Mouse (Mus musculus) spleen, embryonic (tissue): ENCODE measurements around the gene Gm20458.

Source experiments
- CTCF ChIA-PET: fragments of 350-600 bp; sonication (Branson Sonifier 250); formaldehyde crosslinking; loops from one replicate; lab custom pipeline; 2022; lab: Charles Lee

The Gm20458 gene

GRCm38 (mm10) chr2:164521841-164522240, 61.1 kb downstream of the Gm20458 start:
- CTCF ChIA-PET, result interaction anchor here (0.7 to 1.2 kb wide), 5 partner anchors 25 to 133 kb away, joined by 3 to 14 read pairs (median 3); partner anchors contain the start of genes Pigt and Slpi

DNA sequence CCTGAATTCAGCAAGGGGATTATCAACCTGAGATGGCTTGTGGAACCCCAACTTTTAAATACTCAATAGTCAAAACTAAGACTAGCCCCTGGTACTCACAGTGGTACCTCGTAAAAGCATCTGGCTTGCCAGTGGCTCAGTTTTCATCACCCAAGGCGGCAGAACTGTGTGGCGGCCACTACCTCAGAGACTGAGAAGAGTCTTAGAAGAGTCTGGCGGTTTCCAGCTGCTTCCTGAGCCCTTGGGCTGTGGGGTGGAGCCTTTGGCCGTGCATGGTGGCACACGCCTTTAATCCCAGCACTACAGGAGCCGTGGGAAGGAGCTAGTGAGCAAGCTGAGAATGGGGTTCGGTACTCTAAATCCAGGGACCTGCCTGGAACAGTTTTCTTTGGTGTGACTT, 61.5 kb downstream of the Gm20458 start:
- CTCF ChIA-PET, result interaction anchor here (0.7 to 1.0 kb wide), 2 partner anchors 25 to 27 kb away, joined by 3 read pairs; partner anchors contain the start of gene Pigt

DNA sequence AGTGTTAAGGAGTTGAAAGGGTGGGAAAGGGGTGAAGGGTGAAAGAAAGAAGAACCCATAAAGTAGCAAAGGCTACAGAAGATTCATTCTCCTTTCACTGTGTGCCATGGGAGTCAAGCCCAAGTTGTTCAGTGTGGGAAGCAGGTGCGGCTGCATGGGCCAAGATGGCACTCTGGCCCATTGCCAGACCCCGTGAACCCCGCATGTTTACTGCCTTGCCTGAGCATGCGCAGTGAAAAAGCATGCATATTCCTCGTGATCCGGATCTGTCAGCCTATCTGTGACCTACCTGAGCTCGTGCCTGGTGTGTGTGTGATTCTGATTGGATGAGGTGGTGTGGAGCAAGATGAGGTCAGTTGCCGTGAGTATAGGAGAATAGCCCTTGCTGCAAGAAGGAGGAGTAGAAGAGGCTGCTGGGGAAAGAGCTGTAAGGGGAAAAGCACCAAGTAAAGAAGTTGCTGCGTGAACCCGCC, 62.6 kb downstream of the Gm20458 start:
- CTCF ChIA-PET, result interaction anchor here (0.6 kb wide), 1 partner anchor 203 kb away, joined by 4 read pairs; no protein-coding TSS in a partner anchor

GRCm38 (mm10) chr2:164528557-164528956, 67.8 kb downstream of the Gm20458 start:
- CTCF ChIA-PET, result no interaction called here

GRCm38 (mm10) chr2:164531169-164531568, 70.4 kb downstream of the Gm20458 start:
- CTCF ChIA-PET, result interaction anchor here (0.5 to 2.9 kb wide), 6 partner anchors 13 to 129 kb away, joined by 3 to 9 read pairs (median 4); no protein-coding TSS in a partner anchor

DNA sequence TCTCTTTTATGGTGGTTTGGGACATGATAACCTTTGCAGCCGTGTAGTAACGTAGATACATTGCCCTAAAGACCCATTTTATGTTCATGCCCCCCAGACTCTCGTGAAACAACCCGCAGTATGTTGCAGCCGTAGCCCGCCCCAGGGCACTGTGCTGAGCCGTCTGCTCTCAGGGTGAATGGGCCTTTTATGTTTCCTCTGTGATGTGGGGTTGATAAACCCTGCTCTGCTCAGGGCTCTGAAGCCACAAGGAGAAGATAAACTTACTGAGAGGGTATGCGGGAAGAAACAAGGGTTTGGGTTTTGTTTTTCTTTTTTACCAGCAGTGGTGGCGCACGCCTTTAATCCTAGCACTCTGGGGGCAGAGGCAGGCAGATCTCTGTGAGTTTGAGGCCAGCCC, 73.5 kb downstream of the Gm20458 start:
- CTCF ChIA-PET, result no interaction called here

GRCm38 (mm10) chr2:164537003-164537402, 76.2 kb downstream of the Gm20458 start:
- CTCF ChIA-PET, result no interaction called here
